Mouse (Mus musculus) lung, embryonic 15.5 days (tissue): Measurements from ENCODE around the gene Dctn1. TPM values are rescaled to one million over a fixed set of nuclear protein-coding genes. Genes with fewer than 3 reads are reported as not detected.
A peak's percentile ranks its signal among the peaks of the same experiment; 100 is the strongest.

ENCODE experiments used
- ATAC-seq: fragments of 200-750 bp; cut with Nextera tagmentation; 2 replicates; pipeline ENCODE4 v1.8.0; 2017; ENCODE audit warnings: moderate number of reproducible peaks, borderline replicate concordance; ENCODE audit not compliant: low FRiP score, low TSS enrichment; ENCODE audit errors: extremely low read depth
- H3K27ac ChIP-seq: fragments of 300-500 bp; sonication (generic); 2 replicates; pipeline ENCODE4 v1.5.1; 2015; ENCODE audit warnings: moderate library complexity, mild to moderate bottlenecking, inconsistent platforms
- H3K27me3 ChIP-seq: fragments of 300-500 bp; sonication (generic); 2 replicates; pipeline ENCODE4 v1.6.1; 2015; ENCODE audit warnings: inconsistent platforms
- H3K36me3 ChIP-seq: fragments of 300-500 bp; sonication (generic); 2 replicates; pipeline ENCODE4 v1.6.1; 2015; ENCODE audit warnings: inconsistent platforms
- H3K4me1 ChIP-seq: fragments of 300-500 bp; sonication (generic); 2 replicates; pipeline ENCODE4 v1.6.1; 2015; ENCODE audit warnings: inconsistent platforms
- H3K4me2 ChIP-seq: fragments of 300-500 bp; sonication (generic); 2 replicates; pipeline ENCODE4 v1.6.1; 2015; ENCODE audit warnings: inconsistent platforms, mild to moderate bottlenecking, moderate library complexity
- H3K4me3 ChIP-seq: fragments of 300-500 bp; sonication (generic); 2 replicates; pipeline ENCODE4 v1.5.1; 2015; ENCODE audit warnings: mild to moderate bottlenecking, inconsistent platforms
- H3K9ac ChIP-seq: fragments of 300-500 bp; sonication (generic); 2 replicates; pipeline ENCODE4 v1.6.1; 2015; ENCODE audit warnings: inconsistent platforms
- H3K9me3 ChIP-seq: fragments of 300-500 bp; sonication (generic); 2 replicates; pipeline ENCODE4 v1.6.1; 2016; ENCODE audit warnings: inconsistent platforms
- WGBS: fragments of 180-500 bp; shearing (Covaris S2); methylation state at CpG from one replicate; pipeline ENCODE4 v1.1.7; 2015; 5-methylcytosine and 5-hydroxymethylcytosine counted together
- polyA plus RNA-seq: library from polyadenylated mRNA; unstranded; fragments of >200 nt; fragmentation: Nextera tagmentation; extraction: Ambion mirVana; gene quantifications from 2 replicates; pipeline ENCODE4 v1.2.1, GENCODE M21; 2015

Gene Dctn1
- polyA plus RNA-seq, 1 experiment from 2014 or later: 104 TPM

GRCm38 (mm10) chr6:83208050-83208400, 42.3 kb downstream of the Dctn1 start:
- Histone ChIP-seq H3K27ac (no peak overlapping the region), H3K9ac (no peak overlapping the region), H3K4me2 (no peak overlapping the region), H3K4me3 (no peak overlapping the region), H3K9me3 (no peaks in the 10 kb centered on the region), H3K4me1 (peaks cover 4% of the 10 kb centered on the region; the same call in 1 of the 2 replicates), H3K36me3 (no peaks in the 10 kb centered on the region), H3K27me3 (no peaks in the 10 kb centered on the region)
- 81% methylated on average over 2 of the region's 2 CpGs for WGBS
- no peak for ATAC-seq

- 26% methylated on average over 2 of the region's 2 CpGs for WGBS
- Histone ChIP-seq H3K4me2 (no peak overlapping the region), H3K4me3 (no peak overlapping the region), H3K36me3 (no peaks in the 10 kb centered on the region), H3K9ac (no peak overlapping the region), H3K4me1 (peaks cover 6% of the 10 kb centered on the region), H3K9me3 (no peaks in the 10 kb centered on the region), H3K27me3 (no peaks in the 10 kb centered on the region), H3K27ac (no peak overlapping the region)
- no peak for ATAC-seq
Observed at GRCm38 (mm10) chr6:83210495-83210894, 44.8 kb downstream of the Dctn1 start.

GRCm38 (mm10) chr6:83211526-83211925, 45.8 kb downstream of the Dctn1 start:
- no peak overlapping the region for H3K4me3 ChIP-seq
- H3K9ac ChIP-seq: no peak overlapping the region
- H3K4me2 ChIP-seq: no peak overlapping the region
- H3K36me3 ChIP-seq: no peaks in the 10 kb centered on the region
- H3K27me3 ChIP-seq: no peaks in the 10 kb centered on the region
- no peak for ATAC-seq
- WGBS: 25% methylated on average over 5 of the region's 5 CpGs
- H3K4me1 ChIP-seq: peaks cover 8% of the 10 kb centered on the region
- no peak overlapping the region for H3K27ac ChIP-seq
- no peaks in the 10 kb centered on the region for H3K9me3 ChIP-seq

- Histone ChIP-seq H3K27ac (no peak overlapping the region), H3K4me3 (no peak overlapping the region), H3K9ac (no peak overlapping the region), H3K4me2 (no peak overlapping the region), H3K4me1 (peaks cover 10% of the 10 kb centered on the region), H3K36me3 (no peaks in the 10 kb centered on the region), H3K9me3 (no peaks in the 10 kb centered on the region), H3K27me3 (no peaks in the 10 kb centered on the region)
- peak; percentile 52; the same call in 1 of the 2 replicates for ATAC-seq
- WGBS: 12% methylated on average over 7 of the region's 7 CpGs
Observed at GRCm38 (mm10) chr6:83215002-83215666, 49.4 kb downstream of the Dctn1 start.

GRCm38 (mm10) chr6:83219814-83220213, 54.1 kb downstream of the Dctn1 start, which contains the start of gene Slc4a5:
Slc4a5 (plus strand) TSS chr6:83219828.
- Histone ChIP-seq H3K27ac (peak within 1 kb of the TSS; percentile 69), H3K9me3 (no peaks in the 10 kb centered on the region)
- 0 out of 2 replicates have a peak, but pooled peaks have one; percentile 14 for ATAC-seq

GRCm38 (mm10) chr6:83231486-83231885, 65.8 kb downstream of the Dctn1 start:
- H3K27ac ChIP-seq: no peak overlapping the region

More at GRCm38 (mm10) chr6:83219814-83220213, 54.1 kb downstream of the Dctn1 start, which contains the start of gene Slc4a5:
- no peak within 1 kb of the TSS for H3K4me2 ChIP-seq
- no peaks in the 10 kb centered on the region for H3K36me3 ChIP-seq
- H3K27me3 ChIP-seq: no peaks in the 10 kb centered on the region
- H3K4me1 ChIP-seq: peaks cover 10% of the 10 kb centered on the region; the same call in 1 of the 2 replicates
- no peak within 1 kb of the TSS for H3K9ac ChIP-seq
- WGBS: 53% methylated on average over 3 of the region's 3 CpGs
- H3K4me3 ChIP-seq: no peak within 1 kb of the TSS

GRCm38 (mm10) chr6:83233306-83233705, 67.6 kb downstream of the Dctn1 start:
- H3K27ac ChIP-seq: no peak overlapping the region
- WGBS: 74% methylated on average over 4 of the region's 4 CpGs
- H3K4me3 ChIP-seq: no peak overlapping the region
- H3K9ac ChIP-seq: no peak overlapping the region
- peaks cover 17% of the 10 kb centered on the region for H3K4me1 ChIP-seq
- peaks cover 7% of the 10 kb centered on the region; the same call in 1 of the 2 replicates for H3K27me3 ChIP-seq
- H3K4me2 ChIP-seq: no peak overlapping the region
- H3K9me3 ChIP-seq: no peaks in the 10 kb centered on the region
- no peak for ATAC-seq
- H3K36me3 ChIP-seq: no peaks in the 10 kb centered on the region

More at GRCm38 (mm10) chr6:83231486-83231885, 65.8 kb downstream of the Dctn1 start:
- WGBS: 36% methylated on average over 2 of the region's 2 CpGs
- ATAC-seq: no peak
- no peaks in the 10 kb centered on the region for H3K27me3 ChIP-seq
- no peaks in the 10 kb centered on the region for H3K36me3 ChIP-seq
- H3K9ac ChIP-seq: no peak overlapping the region
- peaks cover 7% of the 10 kb centered on the region for H3K4me1 ChIP-seq
- no peak overlapping the region for H3K4me3 ChIP-seq
- no peak overlapping the region for H3K4me2 ChIP-seq
- no peaks in the 10 kb centered on the region for H3K9me3 ChIP-seq

- Histone ChIP-seq H3K9me3 (no peaks in the 10 kb centered on the region), H3K4me3 (no peak overlapping the region), H3K4me2 (peak overlapping the region; percentile 44), H3K27me3 (peaks cover 14% of the 10 kb centered on the region), H3K9ac (no peak overlapping the region), H3K36me3 (no peaks in the 10 kb centered on the region), H3K27ac (peak overlapping the region; percentile 59), H3K4me1 (peaks cover 17% of the 10 kb centered on the region)
- WGBS: 3% methylated on average over 14 of the region's 14 CpGs
- no peak for ATAC-seq
Observed at GRCm38 (mm10) chr6:83234280-83234741, 68.6 kb downstream of the Dctn1 start.

GRCm38 (mm10) chr6:83237123-83237522, 71.4 kb downstream of the Dctn1 start:
- Histone ChIP-seq H3K27ac (peak overlapping the region; percentile 58), H3K4me3 (no peak overlapping the region), H3K36me3 (no peaks in the 10 kb centered on the region), H3K4me2 (peak overlapping the region; percentile 35), H3K4me1 (peaks cover 26% of the 10 kb centered on the region), H3K27me3 (peaks cover 24% of the 10 kb centered on the region), H3K9ac (no peak overlapping the region), H3K9me3 (no peaks in the 10 kb centered on the region)
- WGBS: 2% methylated on average over 9 of the region's 9 CpGs
- peak; percentile 78 for ATAC-seq

- Histone ChIP-seq H3K9me3 (no peaks in the 10 kb centered on the region), H3K27me3 (peaks cover 8% of the 10 kb centered on the region), H3K9ac (no peak overlapping the region), H3K27ac (peak overlapping the region; percentile 87), H3K4me3 (no peak overlapping the region), H3K4me2 (0 out of 2 replicates have a peak overlapping the region, but pooled peaks have one; percentile 2), H3K36me3 (no peaks in the 10 kb centered on the region), H3K4me1 (peaks cover 25% of the 10 kb centered on the region)
- 23% methylated on average over 10 of the region's 10 CpGs for WGBS
- ATAC-seq: no peak
Observed at GRCm38 (mm10) chr6:83244422-83245061, 78.8 kb downstream of the Dctn1 start.

GRCm38 (mm10) chr6:83245134-83245533, 79.4 kb downstream of the Dctn1 start:
- Histone ChIP-seq H3K27me3 (peaks cover 5% of the 10 kb centered on the region; the same call in 1 of the 2 replicates), H3K4me1 (peaks cover 21% of the 10 kb centered on the region), H3K9ac (no peak overlapping the region), H3K36me3 (no peaks in the 10 kb centered on the region), H3K9me3 (no peaks in the 10 kb centered on the region), H3K27ac (peak overlapping the region; percentile 87), H3K4me2 (0 out of 2 replicates have a peak overlapping the region, but pooled peaks have one; percentile 2), H3K4me3 (no peak overlapping the region)
- 34% methylated on average over 6 of the region's 6 CpGs for WGBS
- peak; percentile 77; the same call in 1 of the 2 replicates for ATAC-seq

- Histone ChIP-seq H3K27ac (peak overlapping the region; percentile 87), H3K9ac (no peak overlapping the region), H3K36me3 (no peaks in the 10 kb centered on the region), H3K4me1 (peaks cover 16% of the 10 kb centered on the region), H3K4me2 (no peak overlapping the region), H3K9me3 (no peaks in the 10 kb centered on the region), H3K27me3 (no peaks in the 10 kb centered on the region), H3K4me3 (no peak overlapping the region)
- ATAC-seq: no peak
- 100% methylated on average over 1 of the region's 1 CpGs for WGBS
Observed at GRCm38 (mm10) chr6:83245997-83246396, 80.3 kb downstream of the Dctn1 start.
